Mouse (Mus musculus): Measurements from ENCODE around the gene Mcm2.

Mcm2 gene

DNA sequence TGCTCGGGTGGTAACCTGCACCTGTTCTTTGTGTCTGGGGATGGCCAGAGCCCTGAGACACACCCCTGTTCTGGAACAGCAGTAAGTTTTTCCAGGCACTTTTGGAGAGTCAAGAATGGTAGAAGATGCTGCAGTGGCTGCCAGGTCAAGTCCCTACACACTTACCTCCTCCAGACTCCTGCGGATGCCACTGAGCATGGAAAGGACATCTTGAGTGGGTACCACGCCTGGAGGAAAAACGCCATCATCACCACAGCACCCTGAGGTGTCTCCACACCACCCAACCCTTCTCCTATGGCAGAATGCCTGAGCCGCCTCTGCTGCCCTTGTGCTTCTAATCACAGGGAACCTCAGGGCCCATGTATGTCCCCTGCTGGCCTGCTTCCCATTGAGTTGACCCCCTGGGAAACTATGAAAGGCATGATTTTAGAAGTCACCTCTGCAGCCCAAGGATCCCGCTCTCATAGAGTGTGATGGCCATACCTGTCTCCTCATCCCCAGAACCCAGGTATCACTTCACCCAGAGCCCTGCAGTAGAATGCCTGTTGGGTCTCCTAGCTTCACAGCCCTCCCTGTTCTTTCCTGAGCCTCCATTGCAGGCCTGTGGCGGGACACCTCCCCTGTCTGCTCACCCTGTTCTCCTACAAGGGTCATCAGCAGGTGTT, 53.5 kb downstream of the Mcm2 start:
- peak; percentile 28 to 40 for DNase-seq

DNA sequence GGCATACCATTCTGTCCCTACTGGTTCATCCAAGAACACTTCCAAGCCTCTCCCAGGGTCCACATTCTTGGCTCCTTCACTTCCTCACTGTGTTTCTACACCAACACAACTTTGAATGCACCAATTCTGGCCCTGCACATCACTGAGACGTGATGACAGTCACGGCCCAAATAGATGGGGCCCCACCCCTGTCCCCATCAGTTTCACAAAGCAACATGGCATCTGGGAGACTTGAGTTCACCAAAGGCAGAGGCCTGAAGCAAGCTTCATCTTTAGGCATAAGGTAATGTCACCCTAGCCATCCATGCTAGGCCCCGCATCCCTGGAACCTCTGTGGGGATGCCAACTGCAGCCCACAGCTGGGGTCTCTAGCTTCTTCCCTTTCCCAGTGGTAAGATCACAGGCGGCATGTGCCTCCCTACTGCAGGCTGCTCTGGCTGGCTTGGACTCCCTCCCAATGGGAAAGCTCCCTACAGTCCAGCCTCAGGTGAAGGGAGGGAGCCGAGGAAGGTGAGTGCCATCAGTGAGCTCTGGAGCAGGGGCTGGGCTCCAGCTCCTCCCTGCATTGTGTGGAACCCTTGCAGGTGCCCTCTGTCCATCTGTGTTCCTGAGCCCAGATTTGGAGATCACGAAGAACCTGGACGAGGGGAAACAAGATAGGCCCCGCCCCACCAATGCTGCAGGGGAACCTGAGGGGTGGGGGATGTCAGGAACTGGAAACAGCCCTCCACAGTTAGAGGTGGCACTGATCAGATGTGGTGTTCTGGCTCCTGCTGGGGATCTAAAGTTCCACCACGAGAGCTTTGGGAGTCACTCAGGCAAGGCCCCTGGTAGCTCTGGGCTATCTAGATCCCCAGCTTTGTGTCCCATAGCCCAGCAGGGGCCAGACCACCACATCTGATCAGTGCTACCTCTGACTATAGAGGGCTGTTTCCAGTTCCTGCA, 54.5 kb downstream of the Mcm2 start:
- DNase-seq: peak in 1 of 2 experiments; percentile 30

- peak in 1 of 2 experiments; percentile 39 for DNase-seq
Observed at GRCm38 (mm10) chr6:88843241-88843640, 55.3 kb downstream of the Mcm2 start.

- peak in 1 of 2 experiments; percentile 75 for DNase-seq
Observed at GRCm38 (mm10) chr6:88842731-88843151, 55.8 kb downstream of the Mcm2 start.

DNA sequence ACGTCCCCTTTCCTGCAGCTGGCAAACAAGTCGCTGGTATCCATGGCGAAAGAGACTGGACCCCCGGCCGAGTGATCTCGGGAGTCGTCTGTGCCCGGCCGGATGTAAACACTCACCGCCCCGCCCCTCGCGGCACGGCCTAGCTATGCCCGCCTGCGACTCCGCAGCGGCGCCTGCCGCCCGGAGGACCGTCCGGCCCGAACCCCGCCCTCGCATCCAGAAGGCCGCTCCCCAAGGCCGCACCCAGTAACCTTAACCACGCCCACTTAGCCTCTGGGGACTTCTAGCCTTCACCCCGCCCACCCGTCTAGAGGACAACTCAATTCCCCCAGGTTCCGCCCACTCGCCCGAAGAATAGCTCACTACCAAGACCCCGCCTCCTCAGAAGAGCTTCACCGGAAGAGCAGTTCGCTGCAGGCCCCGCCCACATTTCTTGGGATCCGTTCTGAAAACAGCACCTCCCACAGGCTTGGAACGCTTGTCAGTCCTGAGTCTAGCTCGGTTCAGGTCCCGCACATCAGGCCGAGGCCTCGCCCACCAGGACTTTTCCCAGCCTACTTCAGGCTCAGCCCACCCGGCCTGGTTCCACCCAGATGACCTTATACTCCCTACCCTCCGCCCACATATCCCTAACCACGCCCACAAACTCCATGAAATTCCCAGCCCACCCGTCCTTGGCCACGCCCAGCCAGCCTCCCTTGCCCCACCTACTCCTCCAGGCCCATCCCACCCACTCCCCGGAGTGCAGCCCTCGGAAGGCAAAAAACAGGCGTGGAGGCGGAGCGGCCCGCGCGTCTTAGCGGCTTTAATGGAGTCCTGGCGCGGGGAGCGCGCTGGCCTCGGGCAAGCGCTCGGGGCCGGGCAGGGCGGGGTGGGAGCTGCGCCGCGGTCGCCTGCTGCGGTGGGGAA, 56.5 kb downstream of the Mcm2 start, which contains the start of gene Abtb1:
TSS of gene Abtb1 (minus strand) at position 204 of the 909 bp plus-strand sequence.
- DNase-seq: peak; percentile 99

- DNase-seq: no peak
Observed at GRCm38 (mm10) chr6:88841514-88841780, 57.1 kb downstream of the Mcm2 start.

DNA sequence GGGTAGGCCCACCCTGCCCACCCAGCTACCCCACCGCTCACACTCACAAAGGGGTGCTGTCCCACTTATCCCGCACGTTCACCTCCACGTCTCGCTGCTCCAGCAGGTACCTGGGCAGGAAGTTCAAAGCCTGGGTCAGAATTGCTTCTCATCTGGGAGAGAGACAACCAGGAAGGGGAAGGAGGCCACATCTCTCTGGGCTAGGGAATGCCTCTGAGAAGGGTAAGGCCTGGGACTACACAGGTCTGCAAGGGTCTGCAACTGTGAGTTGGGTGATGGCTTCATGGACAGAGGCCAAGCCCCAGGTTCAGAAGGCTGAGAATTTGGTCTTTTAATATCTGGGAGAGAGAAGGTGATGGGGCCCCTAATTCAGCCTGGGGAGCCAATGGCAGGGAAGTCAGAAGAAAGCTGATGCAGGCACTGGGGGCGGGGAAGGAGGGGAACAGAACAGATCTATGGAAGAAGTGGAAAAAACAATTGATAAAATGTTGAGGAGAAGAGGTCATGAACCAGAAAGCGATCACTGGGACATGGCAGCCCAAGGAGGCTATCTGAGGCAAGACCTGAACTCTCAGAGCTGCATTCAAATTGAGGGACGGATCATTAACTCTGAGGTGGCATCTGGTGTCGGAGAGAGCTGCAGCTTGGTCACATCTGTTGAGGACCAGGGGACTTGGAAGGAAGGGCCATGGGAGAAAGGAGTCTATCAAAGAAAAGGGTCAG, 57.6 kb downstream of the Mcm2 start:
- DNase-seq: peak in 1 of 2 experiments; percentile 33

- no peak for DNase-seq
Observed at GRCm38 (mm10) chr6:88840211-88840610, 58.4 kb downstream of the Mcm2 start.

GRCm38 (mm10) chr6:88839135-88839970, 59.2 kb downstream of the Mcm2 start:
- DNase-seq: peak; percentile 48 to 65

- DNase-seq: no peak
Observed at GRCm38 (mm10) chr6:88838613-88839012, 60.0 kb downstream of the Mcm2 start.

DNA sequence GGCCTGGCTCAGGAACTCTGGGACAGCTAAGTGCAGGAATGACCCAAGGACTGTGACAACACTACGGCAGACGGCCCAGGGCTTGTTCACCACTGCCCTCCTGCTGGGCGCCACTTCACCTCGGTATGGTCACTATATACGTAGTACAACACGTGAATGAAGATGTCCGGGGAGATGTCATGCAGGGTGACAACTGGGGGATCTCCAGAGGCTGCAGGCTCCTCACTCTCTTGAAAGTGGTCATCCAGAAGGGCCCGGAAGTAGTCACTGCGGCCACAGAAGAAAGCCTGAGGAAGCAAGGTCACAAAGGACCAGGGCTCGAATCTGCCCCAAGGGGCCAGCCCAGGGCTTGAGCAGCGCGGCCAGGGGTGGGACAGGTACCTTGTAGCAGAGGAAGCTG, 60.6 kb downstream of the Mcm2 start:
- DNase-seq: no peak

GRCm38 (mm10) chr6:88836178-88836819, 62.3 kb downstream of the Mcm2 start:
- DNase-seq: peak; percentile 66 to 69

- peak; percentile 76 to 82 for DNase-seq
Observed at GRCm38 (mm10) chr6:88835047-88835446, 63.5 kb downstream of the Mcm2 start.

Measured in cerebellum, postnatal 10 days (tissue).